Mouse (Mus musculus): Measurements from ENCODE around the gene Srsf5.
"Not testable (repeated sequence)": the region's sequence is repeated elsewhere in the genome, so short reads cannot be mapped to it uniquely, and the experiment has no call there.

Gene Srsf5

GRCm38 (mm10) chr12:80945334-80945995 lies at the start of gene Srsf5:
Gene Srsf5, plus strand, starts transcription at chr12:80945504.
- peak; percentile 99 for DNase-seq

GRCm38 (mm10) chr12:80909631-80910030 lies 35.7 kb upstream of the Srsf5 start:
- no peak for DNase-seq

- peak; percentile 42 for DNase-seq
These were observed 27.5 kb upstream of the Srsf5 start for GRCm38 (mm10) chr12:80917764-80918163.

- DNase-seq: no peak
These were observed 24.0 kb upstream of the Srsf5 start for GRCm38 (mm10) chr12:80921301-80921700.

GRCm38 (mm10) chr12:80922869-80923268 lies 22.4 kb upstream of the Srsf5 start:
- peak; percentile 43 for DNase-seq

- peak; percentile 23 for DNase-seq
These were observed 21.7 kb upstream of the Srsf5 start for GRCm38 (mm10) chr12:80923602-80924001.

GRCm38 (mm10) chr12:80924205-80924604 lies 21.1 kb upstream of the Srsf5 start:
- DNase-seq: peak; percentile 69

GRCm38 (mm10) chr12:80925919-80926318 lies 19.4 kb upstream of the Srsf5 start:
- peak; percentile 72 for DNase-seq

- no peak for DNase-seq
These were observed 18.8 kb upstream of the Srsf5 start for GRCm38 (mm10) chr12:80926550-80926949.

- no peak for DNase-seq
These were observed 17.8 kb upstream of the Srsf5 start for GRCm38 (mm10) chr12:80927518-80927917.

GRCm38 (mm10) chr12:80928881-80929280 lies 16.4 kb upstream of the Srsf5 start:
- no peak for DNase-seq

GRCm38 (mm10) chr12:80930141-80930540 lies 15.2 kb upstream of the Srsf5 start:
- DNase-seq: peak; percentile 60

- no peak for DNase-seq
These were observed 13.7 kb upstream of the Srsf5 start for GRCm38 (mm10) chr12:80931402-80932140.

- no peak for DNase-seq
These were observed 12.4 kb upstream of the Srsf5 start for GRCm38 (mm10) chr12:80932865-80933264.

GRCm38 (mm10) chr12:80936751-80937150 lies 8.6 kb upstream of the Srsf5 start:
- DNase-seq: no peak

GRCm38 (mm10) chr12:80937331-80938029 lies 7.8 kb upstream of the Srsf5 start:
- DNase-seq: no peak

GRCm38 (mm10) chr12:80938642-80939041 lies 6.7 kb upstream of the Srsf5 start:
- DNase-seq: peak; percentile 87

GRCm38 (mm10) chr12:80939165-80939564 lies 6.1 kb upstream of the Srsf5 start:
- no peak for DNase-seq

- DNase-seq: no peak
These were observed 3.4 kb upstream of the Srsf5 start for GRCm38 (mm10) chr12:80941886-80942285.

GRCm38 (mm10) chr12:80943395-80943794 lies 1.9 kb upstream of the Srsf5 start:
- no peak for DNase-seq

GRCm38 (mm10) chr12:80944204-80944603 lies 1.1 kb upstream of the Srsf5 start:
- DNase-seq: no peak

- not testable (repeated sequence) for DNase-seq
These were observed 356 bp upstream of the Srsf5 start for GRCm38 (mm10) chr12:80944963-80945333.

- DNase-seq: peak; percentile 98
These were observed 672 bp downstream of the Srsf5 start for GRCm38 (mm10) chr12:80945996-80946355.

- no peak for DNase-seq
These were observed 2.9 kb downstream of the Srsf5 start for GRCm38 (mm10) chr12:80948202-80948601.
